Mouse (Mus musculus) hindbrain, embryonic 16.5 days (tissue): ENCODE measurements at regions not wholly inside any gene's neighbourhood (a gene's known extent, or its start where the extent isn't known, plus 50 kb on each side); places are given as distances from the start of the nearest gene placed in this dataset.
A peak's percentile ranks its signal among the peaks of the same experiment; 100 is the strongest.

Source experiments
- ATAC-seq: fragments of 200-750 bp; cut with Nextera tagmentation; 2 replicates; pipeline ENCODE4 v1.8.0; 2017; ENCODE audit warnings: moderate TSS enrichment, moderate library complexity
- H3K27ac ChIP-seq: fragments of 300-500 bp; sonication (generic); 2 replicates; pipeline ENCODE4 v1.5.1; 2014; ENCODE audit warnings: low read depth, mild to moderate bottlenecking, control low read depth, low read length, moderate library complexity
- H3K27me3 ChIP-seq: fragments of 300-500 bp; sonication (generic); replicated peaks from 2 replicates; pipeline ENCODE4 v1.6.1; 2014; ENCODE audit warnings: low read length; ENCODE audit not compliant: control insufficient read depth, insufficient read depth
- H3K36me3 ChIP-seq: fragments of 300-500 bp; sonication (generic); 2 replicates; pipeline ENCODE4 v1.6.1; 2014; ENCODE audit warnings: mild to moderate bottlenecking, low read length, moderate library complexity, mixed read lengths; ENCODE audit not compliant: control insufficient read depth, insufficient read depth
- H3K4me1 ChIP-seq: fragments of 300-500 bp; sonication (generic); 2 replicates; pipeline ENCODE4 v1.6.1; 2014; ENCODE audit warnings: low read depth, low read length; ENCODE audit not compliant: control insufficient read depth, insufficient read depth
- H3K4me2 ChIP-seq: fragments of 300-500 bp; sonication (generic); 2 replicates; pipeline ENCODE4 v1.6.1; 2014; ENCODE audit warnings: mild to moderate bottlenecking, low read length, control low read depth, moderate library complexity
- H3K4me3 ChIP-seq: fragments of 300-500 bp; sonication (generic); 2 replicates; pipeline ENCODE4 v1.5.1; 2014; ENCODE audit warnings: mild to moderate bottlenecking, low read length, control low read depth, moderate library complexity
- H3K9ac ChIP-seq: fragments of 300-500 bp; sonication (generic); 2 replicates; pipeline ENCODE4 v1.6.1; 2014; ENCODE audit warnings: low read depth, mild to moderate bottlenecking, control low read depth, low read length, moderate library complexity
- H3K9me3 ChIP-seq: fragments of 300-500 bp; sonication (generic); 2 replicates; pipeline ENCODE4 v1.6.1; 2014; ENCODE audit warnings: mild to moderate bottlenecking, low read length, moderate library complexity; ENCODE audit not compliant: control insufficient read depth
- WGBS: fragments of 180-500 bp; shearing (Covaris S2); extraction: QIAGEN DNeasy Blood & Tissue Kit; methylation state at CpG from one replicate; pipeline ENCODE4 v1.1.7; 2014; 5-methylcytosine and 5-hydroxymethylcytosine counted together

DNA sequence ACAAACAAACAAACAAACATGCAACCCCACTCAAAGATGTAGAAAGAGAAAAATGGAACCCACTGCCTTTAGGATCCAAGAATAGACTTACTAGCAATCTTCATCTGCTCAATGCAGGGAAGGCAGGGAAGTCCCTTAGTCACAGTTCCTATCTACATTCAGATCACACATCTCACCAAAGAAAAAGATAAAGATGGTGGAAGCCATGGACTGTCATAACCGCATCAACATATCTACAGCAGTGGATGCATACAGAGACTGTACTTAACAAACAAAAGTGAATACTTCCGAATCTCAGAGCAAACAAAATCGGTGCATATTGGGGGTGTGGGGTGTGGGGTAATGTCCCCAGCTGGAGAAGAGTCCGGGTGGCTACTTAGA, 97.7 kb upstream of the Max start:
- WGBS, result 82% methylated on average over 4 of the region's 4 CpGs
- H3K27ac ChIP-seq, result no peak overlapping the region
- H3K4me2 ChIP-seq, result no peak overlapping the region
- no peaks in the 10 kb centered on the region for H3K9me3 ChIP-seq
- no peaks in the 10 kb centered on the region for H3K36me3 ChIP-seq
- ATAC-seq, result no peak
- H3K4me1 ChIP-seq, result no peaks in the 10 kb centered on the region
- no peak overlapping the region for H3K4me3 ChIP-seq
- no peak overlapping the region for H3K9ac ChIP-seq
- H3K27me3 ChIP-seq, result no peaks in the 10 kb centered on the region

DNA sequence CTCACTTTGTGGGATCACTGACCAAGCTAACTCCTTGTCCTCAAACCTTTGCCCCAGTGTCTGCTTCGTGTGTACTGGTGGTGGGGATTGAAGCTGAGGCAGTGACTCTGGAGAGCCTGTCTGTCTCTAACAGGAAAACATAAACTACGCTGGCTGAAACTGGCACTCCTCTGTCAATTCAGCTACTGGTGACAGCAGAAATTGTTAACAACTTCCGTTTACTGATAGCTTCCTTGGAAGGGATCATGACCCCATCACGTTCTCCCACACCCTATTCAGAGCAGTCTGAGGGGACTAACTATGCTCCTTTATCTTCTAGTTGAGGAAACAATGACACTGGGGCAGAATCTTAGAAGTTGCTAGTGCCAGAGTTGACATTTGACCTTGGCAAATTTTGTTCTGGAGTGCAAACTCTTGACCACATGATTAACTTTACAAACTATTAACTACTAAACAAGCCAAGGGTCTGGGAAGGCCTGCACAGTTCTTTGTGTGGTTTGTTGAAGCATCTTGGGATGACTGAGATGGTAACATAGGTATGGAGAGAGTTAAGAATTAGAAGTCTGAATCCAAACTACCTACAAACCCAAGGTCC, 96.7 kb upstream of the Max start:
- no peak for ATAC-seq
- H3K4me3 ChIP-seq, result no peak overlapping the region
- H3K36me3 ChIP-seq, result no peaks in the 10 kb centered on the region
- no peaks in the 10 kb centered on the region for H3K4me1 ChIP-seq
- H3K9ac ChIP-seq, result no peak overlapping the region
- no peak overlapping the region for H3K4me2 ChIP-seq
- no peaks in the 10 kb centered on the region for H3K9me3 ChIP-seq
- WGBS, result 46% methylated on average over 4 of the region's 4 CpGs
- H3K27ac ChIP-seq, result no peak overlapping the region
- H3K27me3 ChIP-seq, result no peaks in the 10 kb centered on the region

DNA sequence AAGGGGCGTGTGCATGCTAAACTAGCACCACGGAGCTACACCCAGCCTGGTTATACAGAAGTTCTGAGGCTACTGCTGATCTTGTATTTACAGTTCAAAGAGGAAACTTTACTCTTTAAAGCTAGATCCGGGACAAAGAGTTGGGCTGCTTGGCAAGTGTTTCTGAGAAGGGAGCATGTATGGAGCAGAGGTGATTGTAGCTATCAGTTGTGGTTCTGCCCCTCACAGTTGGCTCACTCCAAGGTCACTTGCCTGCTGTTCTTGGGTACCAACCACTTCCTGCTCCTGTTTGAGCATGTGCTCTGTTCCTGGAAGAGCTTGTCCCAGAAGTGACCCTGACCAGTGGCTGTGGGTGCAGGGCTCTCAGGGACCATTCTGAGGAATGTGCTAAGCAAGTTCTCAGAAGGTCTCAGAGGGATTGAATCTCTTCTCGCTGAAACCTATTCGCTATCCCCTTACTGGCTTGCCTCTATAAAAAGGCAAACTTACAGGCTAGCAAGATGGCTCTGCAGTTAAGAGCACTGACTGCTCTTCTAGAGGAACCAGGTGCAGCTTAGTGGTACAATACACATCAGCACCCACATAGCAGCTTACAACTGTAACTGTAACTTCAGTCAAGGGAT, 94.9 kb upstream of the Max start:
- 79% methylated on average over 5 of the region's 5 CpGs for WGBS
- Histone ChIP-seq H3K9ac (no peak overlapping the region), H3K4me3 (no peak overlapping the region), H3K9me3 (no peaks in the 10 kb centered on the region), H3K4me1 (no peaks in the 10 kb centered on the region), H3K36me3 (no peaks in the 10 kb centered on the region), H3K27ac (no peak overlapping the region), H3K27me3 (no peaks in the 10 kb centered on the region), H3K4me2 (no peak overlapping the region)
- no peak for ATAC-seq

DNA sequence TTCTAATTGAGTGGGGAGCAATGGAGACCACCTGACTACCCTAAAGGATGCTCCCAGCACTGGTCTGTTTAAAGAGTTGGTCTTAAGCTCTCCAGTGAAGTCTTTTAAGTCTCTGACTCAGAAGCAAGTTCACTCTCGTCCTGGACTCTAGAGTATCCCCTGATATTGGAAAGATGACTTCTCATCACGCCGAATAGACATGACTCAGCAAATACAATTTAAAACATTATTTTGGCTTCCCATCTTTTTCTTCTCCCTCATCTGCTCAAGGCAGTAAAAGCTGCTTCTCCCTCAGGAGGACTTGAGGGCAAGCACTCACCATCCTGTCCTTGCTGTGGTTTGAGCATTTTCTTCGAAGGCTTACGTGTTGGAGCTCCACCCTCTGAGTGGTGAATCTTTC, 92.7 kb upstream of the Max start:
- Histone ChIP-seq H3K4me1 (no peaks in the 10 kb centered on the region), H3K27me3 (no peaks in the 10 kb centered on the region), H3K9me3 (no peaks in the 10 kb centered on the region), H3K4me3 (no peak overlapping the region), H3K27ac (no peak overlapping the region), H3K36me3 (no peaks in the 10 kb centered on the region), H3K4me2 (no peak overlapping the region), H3K9ac (no peak overlapping the region)
- ATAC-seq, result no peak
- 92% methylated on average over 5 of the region's 5 CpGs for WGBS

DNA sequence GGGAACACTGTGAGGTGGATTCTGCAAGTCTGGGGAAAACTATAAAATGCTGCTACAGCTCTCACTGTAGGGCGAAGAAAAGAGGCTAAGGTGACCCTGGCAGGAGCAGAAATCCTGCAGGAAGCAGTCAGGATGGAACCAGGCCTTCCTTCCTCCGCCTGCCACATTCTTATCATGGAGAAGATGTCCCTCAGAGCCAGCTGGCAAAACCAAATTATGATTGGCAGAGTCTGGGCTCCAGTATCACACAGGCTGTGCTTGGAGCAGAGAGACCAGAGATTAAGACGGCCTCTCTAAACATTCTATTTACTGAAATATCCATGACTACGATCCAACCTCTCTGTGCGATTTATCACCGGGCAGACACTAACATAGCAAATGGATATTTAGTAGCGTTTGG, 92.2 kb upstream of the Max start:
- H3K4me1 ChIP-seq, result no peaks in the 10 kb centered on the region
- no peaks in the 10 kb centered on the region for H3K27me3 ChIP-seq
- no peaks in the 10 kb centered on the region for H3K9me3 ChIP-seq
- 88% methylated on average over 7 of the region's 7 CpGs for WGBS
- H3K9ac ChIP-seq, result no peak overlapping the region
- no peaks in the 10 kb centered on the region for H3K36me3 ChIP-seq
- no peak overlapping the region for H3K4me2 ChIP-seq
- ATAC-seq, result no peak
- H3K4me3 ChIP-seq, result no peak overlapping the region
- H3K27ac ChIP-seq, result no peak overlapping the region

DNA sequence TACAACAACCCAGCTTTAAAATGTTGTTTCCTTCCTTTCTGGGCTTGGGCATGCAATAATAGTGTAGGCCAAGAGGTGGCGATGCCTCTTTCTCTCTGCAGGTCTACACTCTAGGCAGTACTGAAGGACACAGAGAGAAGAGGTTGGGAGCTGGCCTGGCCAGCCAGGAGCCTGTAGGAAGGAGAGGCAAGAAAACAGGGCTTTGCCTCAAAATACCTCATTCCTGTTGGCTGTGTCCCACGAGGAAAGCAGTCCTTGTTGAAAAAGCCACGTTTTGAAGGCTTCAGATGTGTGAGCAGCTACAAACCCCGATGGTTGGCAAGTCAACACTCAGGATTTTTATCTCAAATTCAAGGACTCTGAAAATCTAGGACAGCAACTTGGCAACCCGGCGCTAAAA, 90.9 kb upstream of the Max start:
- Histone ChIP-seq H3K9ac (no peak overlapping the region), H3K9me3 (no peaks in the 10 kb centered on the region), H3K4me3 (no peak overlapping the region), H3K36me3 (no peaks in the 10 kb centered on the region), H3K4me1 (no peaks in the 10 kb centered on the region), H3K4me2 (no peak overlapping the region), H3K27me3 (no peaks in the 10 kb centered on the region), H3K27ac (no peak overlapping the region)
- 71% methylated on average over 6 of the region's 6 CpGs for WGBS
- no peak for ATAC-seq

DNA sequence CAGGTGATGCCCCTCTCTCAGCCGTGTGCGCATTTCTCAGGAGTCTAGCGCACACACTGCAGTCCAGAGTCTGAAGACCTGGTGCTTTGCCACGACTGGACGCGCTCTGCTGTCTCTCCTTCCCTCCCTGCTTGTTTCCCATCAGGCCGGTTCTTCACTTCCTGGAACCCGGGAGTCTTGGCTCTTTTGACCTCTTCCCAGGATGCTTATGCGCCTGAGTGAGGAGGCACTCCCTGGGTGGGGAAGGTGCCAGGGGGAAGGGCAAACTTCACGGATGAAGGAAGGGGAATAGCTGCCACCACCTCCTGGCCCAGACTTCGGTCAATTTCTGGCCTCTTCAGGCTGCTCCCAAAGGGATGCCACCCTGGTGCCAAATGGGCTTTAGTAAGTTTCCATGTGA, 86.4 kb upstream of the Max start:
- Histone ChIP-seq H3K9ac (no peak overlapping the region), H3K27me3 (no peaks in the 10 kb centered on the region), H3K9me3 (no peaks in the 10 kb centered on the region; the same call in 1 of the 2 replicates), H3K36me3 (no peaks in the 10 kb centered on the region), H3K4me2 (no peak overlapping the region), H3K4me1 (no peaks in the 10 kb centered on the region), H3K4me3 (no peak overlapping the region), H3K27ac (no peak overlapping the region)
- WGBS, result 50% methylated on average over 11 of the region's 11 CpGs
- no peak for ATAC-seq

DNA sequence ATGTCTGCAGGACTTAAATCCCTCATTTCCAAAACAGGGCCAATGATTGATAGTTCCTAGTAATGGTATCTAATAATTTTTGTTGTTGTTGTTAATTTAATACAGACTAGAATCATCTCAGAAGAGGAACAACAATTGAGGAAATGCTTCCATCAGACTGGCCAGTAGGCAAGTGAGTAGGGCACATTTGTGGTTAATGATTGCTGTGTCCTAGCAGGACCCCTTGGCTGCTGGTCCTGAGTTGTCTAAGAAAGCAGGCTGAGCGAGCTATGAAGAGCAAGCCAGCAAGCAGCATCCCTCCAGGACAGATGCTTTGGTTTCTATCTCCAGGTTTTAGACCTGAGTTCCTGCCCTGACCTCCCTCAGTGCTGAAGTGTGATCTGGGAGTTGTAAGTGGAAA, 85.3 kb upstream of the Max start:
- Histone ChIP-seq H3K27me3 (no peaks in the 10 kb centered on the region), H3K4me3 (no peak overlapping the region), H3K9me3 (no peaks in the 10 kb centered on the region; the same call in 1 of the 2 replicates), H3K36me3 (no peaks in the 10 kb centered on the region), H3K27ac (no peak overlapping the region), H3K9ac (no peak overlapping the region), H3K4me1 (no peaks in the 10 kb centered on the region), H3K4me2 (no peak overlapping the region)
- WGBS, result 87% methylated on average over 1 of the region's 1 CpGs
- no peak for ATAC-seq

DNA sequence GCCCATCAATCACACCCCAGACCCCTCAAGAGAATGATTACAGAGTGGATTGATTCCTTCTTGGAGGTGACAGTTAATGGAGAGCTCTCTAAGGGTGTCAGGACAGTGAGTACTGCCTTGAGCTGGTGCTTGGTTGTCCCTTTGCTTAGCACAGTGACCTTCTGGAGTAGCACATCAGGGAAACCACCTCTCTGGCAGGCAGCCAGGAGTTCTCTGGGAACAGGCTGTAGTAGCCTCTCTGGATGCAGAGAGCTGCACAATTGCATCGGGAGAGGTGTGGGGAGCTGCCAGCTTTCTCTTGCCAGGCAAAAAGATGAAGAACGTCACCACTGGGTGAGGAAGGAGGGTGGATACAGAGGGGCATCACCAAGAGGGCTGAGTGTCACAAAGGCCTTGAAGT, 84.0 kb upstream of the Max start:
- Histone ChIP-seq H3K4me3 (no peak overlapping the region), H3K4me2 (no peak overlapping the region), H3K9ac (no peak overlapping the region), H3K4me1 (no peaks in the 10 kb centered on the region), H3K36me3 (no peaks in the 10 kb centered on the region), H3K27me3 (no peaks in the 10 kb centered on the region), H3K9me3 (no peaks in the 10 kb centered on the region; the same call in 1 of the 2 replicates), H3K27ac (no peak overlapping the region)
- 0 out of 2 replicates have a peak, but pooled peaks have one; percentile 37 for ATAC-seq
- 24% methylated on average over 2 of the region's 2 CpGs for WGBS
